Mouse (Mus musculus): ENCODE data around the gene 1700001P01Rik. TPM values are rescaled to one million over a fixed set of nuclear protein-coding genes. Genes with fewer than 3 reads are reported as not detected.
A peak's percentile ranks its signal among the peaks of the same experiment; 100 is the strongest.

1700001P01Rik gene
- polyA plus RNA-seq, 1 experiment from 2014 or later, result 0.68 TPM

DNA sequence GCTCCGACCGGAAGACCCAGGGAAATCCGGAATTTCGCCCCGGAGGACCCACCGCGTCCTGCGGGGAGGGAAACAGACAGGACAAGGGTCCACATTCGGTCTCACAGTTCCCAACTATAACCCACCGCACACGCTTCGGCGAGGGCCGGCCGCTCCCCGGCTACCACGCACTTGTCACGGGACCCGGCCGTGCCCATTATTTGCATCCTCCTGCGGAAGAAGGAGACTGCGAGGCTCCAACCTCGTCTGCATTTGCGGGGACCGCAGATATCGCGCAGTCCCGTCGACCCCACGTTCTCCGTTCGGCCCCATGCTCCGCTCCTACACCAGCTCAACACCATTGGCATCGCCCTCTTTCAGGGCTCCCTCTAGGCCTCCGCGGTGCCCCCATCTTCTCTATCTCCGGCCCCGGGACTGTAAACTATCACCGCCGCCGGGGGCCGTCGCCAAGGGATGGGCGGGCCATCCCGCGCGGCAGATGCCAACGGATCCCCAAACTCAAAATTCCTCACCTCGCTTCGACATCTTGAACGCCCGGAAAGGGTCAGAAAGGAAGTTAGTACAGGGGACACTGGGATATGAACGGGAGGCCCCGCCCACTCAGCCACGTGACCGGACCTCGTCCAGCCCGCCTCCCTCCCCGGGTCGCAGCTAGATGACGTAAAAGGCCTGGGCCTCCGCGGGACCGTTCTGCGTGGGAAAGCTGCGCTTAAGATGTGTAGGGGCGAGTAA, 6.3 kb upstream of the 1700001P01Rik start, which contains the start of gene Rpl23:
Gene Rpl23, minus strand, starts transcription at position 606 of the 732 bp plus-strand sequence.
- no peaks in the 10 kb centered on the region for H3K9me3 ChIP-seq
- peaks cover 29% of the 10 kb centered on the region for H3K4me1 ChIP-seq (replicated peaks)
- H3K27ac ChIP-seq, result peak within 1 kb of the TSS; percentile 92
- peak within 1 kb of the TSS; percentile 98 for H3K9ac ChIP-seq
- H3K36me3 ChIP-seq, result peaks cover 38% of the 10 kb centered on the region
- peak within 1 kb of the TSS; percentile 85 for H3K4me3 ChIP-seq
- WGBS, result under 1% methylated on average over 67 of the region's 67 CpGs
- peak within 1 kb of the TSS; percentile 87 for H3K4me2 ChIP-seq
- H3K27me3 ChIP-seq, result no peaks in the 10 kb centered on the region
- ATAC-seq (ENCODE audit: low FRiP score), result peak; percentile 96

- peak overlapping the region; percentile 98 for H3K9ac ChIP-seq
- peak overlapping the region; percentile 92 for H3K27ac ChIP-seq
- ATAC-seq (ENCODE audit: low FRiP score), result no peak
- H3K4me1 ChIP-seq (replicated peaks), result peaks cover 29% of the 10 kb centered on the region
- peak overlapping the region; percentile 87 for H3K4me2 ChIP-seq
- no peaks in the 10 kb centered on the region for H3K27me3 ChIP-seq
- WGBS, result 2% methylated on average over 11 of the region's 11 CpGs
- H3K9me3 ChIP-seq, result no peaks in the 10 kb centered on the region
- H3K36me3 ChIP-seq, result peaks cover 44% of the 10 kb centered on the region
- peak overlapping the region; percentile 85 for H3K4me3 ChIP-seq
Observed at GRCm38 (mm10) chr11:97781478-97781831, 5.7 kb upstream of the 1700001P01Rik start.

DNA sequence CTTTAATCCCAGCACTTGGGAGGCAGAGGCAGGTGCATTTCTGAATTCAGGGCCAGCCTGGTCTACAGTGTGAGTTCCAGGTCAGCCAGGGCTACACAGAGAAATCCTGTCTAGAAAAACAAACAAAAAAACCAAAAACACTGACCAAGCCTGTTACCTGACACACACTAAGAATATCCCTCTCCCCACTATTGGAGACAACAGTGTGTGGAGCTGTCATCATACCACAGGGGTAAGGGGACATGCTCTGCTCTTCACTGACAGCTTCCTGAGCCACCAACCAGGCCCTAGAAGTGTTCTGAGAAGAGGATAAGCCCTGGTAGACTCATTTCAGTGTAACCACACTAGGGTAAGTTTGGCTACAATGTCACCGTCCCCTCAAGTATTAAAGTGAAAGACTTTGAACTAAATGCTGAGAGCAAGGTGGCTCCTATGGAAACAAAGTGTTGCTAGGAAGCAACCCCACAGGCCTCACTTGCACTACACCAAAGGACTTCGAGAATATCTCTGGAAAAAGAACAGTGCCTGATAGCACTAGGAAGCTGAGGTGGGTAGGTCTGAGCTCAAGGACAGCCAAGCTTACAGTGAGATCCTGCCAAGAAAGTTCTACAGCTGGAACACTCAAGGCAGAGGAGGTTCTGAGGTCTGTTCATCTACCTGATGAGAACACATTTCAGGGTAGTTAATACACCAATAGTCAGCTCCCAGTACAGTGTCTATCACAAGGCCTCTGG, 4.4 kb upstream of the 1700001P01Rik start:
- Histone ChIP-seq H3K27me3 (no peaks in the 10 kb centered on the region), H3K9me3 (no peaks in the 10 kb centered on the region), H3K4me1 (replicated peaks) (peaks cover 29% of the 10 kb centered on the region), H3K9ac (peak overlapping the region; percentile 98), H3K36me3 (peaks cover 53% of the 10 kb centered on the region), H3K27ac (no peak overlapping the region), H3K4me2 (peak overlapping the region; percentile 87), H3K4me3 (peak overlapping the region; percentile 85)
- no peak for ATAC-seq (ENCODE audit: low FRiP score)
- 87% methylated on average over 2 of the region's 2 CpGs for WGBS

GRCm38 (mm10) chr11:97778918-97779317, 3.2 kb upstream of the 1700001P01Rik start:
- H3K27ac ChIP-seq, result no peak overlapping the region
- no peak overlapping the region for H3K4me2 ChIP-seq
- no peaks in the 10 kb centered on the region for H3K9me3 ChIP-seq
- H3K4me1 ChIP-seq (replicated peaks), result peaks cover 29% of the 10 kb centered on the region
- peaks cover 59% of the 10 kb centered on the region for H3K36me3 ChIP-seq
- no peak overlapping the region for H3K4me3 ChIP-seq
- no peaks in the 10 kb centered on the region for H3K27me3 ChIP-seq
- no peak overlapping the region for H3K9ac ChIP-seq
- WGBS, result 95% methylated on average over 1 of the region's 1 CpGs
- ATAC-seq (ENCODE audit: low FRiP score), result no peak

- peaks cover 59% of the 10 kb centered on the region for H3K36me3 ChIP-seq
- no peak overlapping the region for H3K4me2 ChIP-seq
- no peak for ATAC-seq (ENCODE audit: low FRiP score)
- peaks cover 22% of the 10 kb centered on the region for H3K4me1 ChIP-seq (replicated peaks)
- H3K27ac ChIP-seq, result no peak overlapping the region
- no peaks in the 10 kb centered on the region for H3K9me3 ChIP-seq
- H3K4me3 ChIP-seq, result no peak overlapping the region
- H3K9ac ChIP-seq, result no peak overlapping the region
- no peaks in the 10 kb centered on the region for H3K27me3 ChIP-seq
- WGBS, result 50% methylated on average over 2 of the region's 2 CpGs
Observed at GRCm38 (mm10) chr11:97777129-97777529, 1.4 kb upstream of the 1700001P01Rik start.

DNA sequence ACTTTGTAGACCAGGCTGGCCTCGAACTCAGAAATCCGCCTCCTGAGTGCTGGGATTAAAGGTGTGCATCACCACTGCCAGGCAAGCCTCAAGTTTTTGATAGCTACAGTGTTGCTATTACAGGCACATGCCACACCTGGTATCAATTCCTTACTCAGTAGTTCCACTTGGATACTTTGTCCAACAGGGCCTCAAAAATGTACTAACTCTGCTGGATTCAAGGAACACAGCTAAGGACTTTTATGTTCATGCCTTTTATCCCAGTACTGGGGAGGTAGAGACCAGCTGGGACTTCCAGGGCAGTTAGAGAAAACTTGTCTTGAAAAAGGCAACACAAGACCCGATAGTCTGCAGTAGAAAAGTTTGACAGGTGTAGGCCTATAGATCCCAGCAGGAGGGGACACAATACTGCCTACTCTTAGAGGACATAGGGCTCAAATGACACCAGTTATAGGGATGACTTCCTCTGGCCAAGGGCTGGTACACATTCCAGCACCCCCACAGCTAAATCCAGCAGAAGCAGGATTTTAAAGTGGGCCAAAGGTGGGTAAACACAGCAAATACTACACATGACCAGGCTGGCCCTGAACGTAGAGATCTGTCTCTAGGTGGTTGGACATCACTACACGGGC, 895 bp upstream of the 1700001P01Rik start:
- Histone ChIP-seq H3K4me2 (no peak overlapping the region), H3K9ac (no peak overlapping the region), H3K9me3 (no peaks in the 10 kb centered on the region), H3K27me3 (no peaks in the 10 kb centered on the region), H3K27ac (no peak overlapping the region), H3K4me3 (no peak overlapping the region), H3K36me3 (peaks cover 59% of the 10 kb centered on the region), H3K4me1 (replicated peaks) (peaks cover 22% of the 10 kb centered on the region)
- 62% methylated on average over 5 of the region's 5 CpGs for WGBS
- ATAC-seq (ENCODE audit: low FRiP score), result no peak

GRCm38 (mm10) chr11:97775186-97775585, 532 bp downstream of the 1700001P01Rik start:
- no peak overlapping the region for H3K4me2 ChIP-seq
- H3K27ac ChIP-seq, result no peak overlapping the region
- peaks cover 51% of the 10 kb centered on the region for H3K36me3 ChIP-seq
- WGBS, result 75% methylated on average over 13 of the region's 13 CpGs
- H3K9ac ChIP-seq, result no peak overlapping the region
- H3K27me3 ChIP-seq, result no peaks in the 10 kb centered on the region
- ATAC-seq (ENCODE audit: low FRiP score), result no peak
- peaks cover 10% of the 10 kb centered on the region for H3K4me1 ChIP-seq (replicated peaks)
- H3K9me3 ChIP-seq, result no peaks in the 10 kb centered on the region
- H3K4me3 ChIP-seq, result no peak overlapping the region

DNA sequence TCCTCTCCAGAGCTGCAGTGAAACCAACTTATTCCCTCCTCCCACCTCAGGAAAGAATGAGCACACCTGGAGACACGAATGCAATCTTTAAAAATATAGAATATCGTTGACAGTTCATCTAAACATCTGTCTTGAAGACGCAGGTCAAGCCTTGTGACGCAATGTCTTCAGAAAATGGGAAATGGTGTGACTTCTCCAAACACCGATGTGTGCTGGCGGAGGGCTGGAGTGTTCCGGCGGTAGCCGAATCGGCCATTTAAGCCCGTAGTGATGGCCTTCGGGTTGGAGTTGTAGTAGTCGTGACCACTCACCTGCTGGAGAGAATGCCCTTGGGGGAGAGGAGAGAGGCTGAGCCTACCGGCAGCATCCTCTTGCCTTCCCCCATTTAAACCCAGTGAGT, 4.3 kb downstream of the 1700001P01Rik start:
- Histone ChIP-seq H3K4me2 (no peak overlapping the region), H3K9ac (no peak overlapping the region), H3K36me3 (peaks cover 15% of the 10 kb centered on the region), H3K4me3 (no peak overlapping the region), H3K4me1 (replicated peaks) (peaks cover 5% of the 10 kb centered on the region), H3K27ac (no peak overlapping the region), H3K9me3 (no peaks in the 10 kb centered on the region), H3K27me3 (no peaks in the 10 kb centered on the region)
- no peak for ATAC-seq (ENCODE audit: low FRiP score)
- WGBS, result 83% methylated on average over 14 of the region's 14 CpGs

- Histone ChIP-seq H3K9ac (no peak overlapping the region), H3K4me1 (replicated peaks) (peaks cover 16% of the 10 kb centered on the region), H3K9me3 (no peaks in the 10 kb centered on the region), H3K4me3 (no peak overlapping the region), H3K4me2 (no peak overlapping the region), H3K27me3 (no peaks in the 10 kb centered on the region), H3K27ac (no peak overlapping the region), H3K36me3 (0 out of 2 replicates have a peak, but pooled peaks cover 2% of the 10 kb centered on the region)
- ATAC-seq (ENCODE audit: low FRiP score), result no peak
- WGBS, result 48% methylated on average over 2 of the region's 2 CpGs
Observed at GRCm38 (mm10) chr11:97769704-97770103, 6.0 kb downstream of the 1700001P01Rik start.

GRCm38 (mm10) chr11:97766154-97766881, 9.4 kb downstream of the 1700001P01Rik start, which contains the start of gene Cwc25:
Gene Cwc25 (minus strand): TSS chr11:97766556.
- Histone ChIP-seq H3K4me1 (replicated peaks) (peaks cover 22% of the 10 kb centered on the region), H3K4me3 (peak within 1 kb of the TSS; percentile 94), H3K27ac (peak within 1 kb of the TSS; percentile 92), H3K36me3 (peaks cover 28% of the 10 kb centered on the region), H3K27me3 (no peaks in the 10 kb centered on the region), H3K9ac (peak within 1 kb of the TSS; percentile 94), H3K4me2 (peak within 1 kb of the TSS; percentile 65), H3K9me3 (no peaks in the 10 kb centered on the region)
- peak; percentile 95 for ATAC-seq (ENCODE audit: low FRiP score)
- WGBS, result under 1% methylated on average over 38 of the region's 38 CpGs

- Histone ChIP-seq H3K27me3 (no peaks in the 10 kb centered on the region), H3K9me3 (no peaks in the 10 kb centered on the region), H3K36me3 (peaks cover 65% of the 10 kb centered on the region), H3K4me2 (no peak overlapping the region), H3K9ac (no peak overlapping the region), H3K27ac (no peak overlapping the region), H3K4me3 (no peak overlapping the region), H3K4me1 (replicated peaks) (peaks cover 17% of the 10 kb centered on the region)
- no peak for ATAC-seq (ENCODE audit: low FRiP score)
Observed at GRCm38 (mm10) chr11:97761638-97762037, 14.1 kb downstream of the 1700001P01Rik start.

GRCm38 (mm10) chr11:97758942-97759341, 16.8 kb downstream of the 1700001P01Rik start:
- Histone ChIP-seq H3K4me3 (no peak overlapping the region), H3K36me3 (peaks cover 84% of the 10 kb centered on the region), H3K4me1 (replicated peaks) (no peaks in the 10 kb centered on the region), H3K27me3 (no peaks in the 10 kb centered on the region), H3K4me2 (no peak overlapping the region), H3K27ac (no peak overlapping the region), H3K9ac (no peak overlapping the region), H3K9me3 (no peaks in the 10 kb centered on the region)
- WGBS, result 89% methylated on average over 6 of the region's 6 CpGs
- no peak for ATAC-seq (ENCODE audit: low FRiP score)
